Mouse (Mus musculus): ENCODE results near the gene Nfix. TPM values are rescaled to one million over a fixed set of nuclear protein-coding genes. Genes with fewer than 3 reads are reported as not detected.

Gene Nfix
- polyA plus RNA-seq, 1 experiment from 2014 or later, result 413 TPM

GRCm38 (mm10) chr8:84789345-84789744 is 10.8 kb downstream of the Nfix start:
- Histone ChIP-seq H3K27me3 (peaks cover 3% of the 10 kb centered on the region; the same call in 1 of the 2 replicates), H3K9me3 (no peaks in the 10 kb centered on the region), H3K9ac (replicated peaks) (no peak overlapping the region), H3K4me1 (peaks cover 99% of the 10 kb centered on the region), H3K36me3 (no peaks in the 10 kb centered on the region), H3K27ac (replicated peaks) (peak overlapping the region; percentile 97), H3K4me3 (no peak overlapping the region), H3K4me2 (replicated peaks) (peak overlapping the region; percentile 16; the same call in 1 of the 2 replicates)
- 32% methylated on average over 5 of the region's 5 CpGs for WGBS
- ATAC-seq (replicated peaks), result no peak

DNA sequence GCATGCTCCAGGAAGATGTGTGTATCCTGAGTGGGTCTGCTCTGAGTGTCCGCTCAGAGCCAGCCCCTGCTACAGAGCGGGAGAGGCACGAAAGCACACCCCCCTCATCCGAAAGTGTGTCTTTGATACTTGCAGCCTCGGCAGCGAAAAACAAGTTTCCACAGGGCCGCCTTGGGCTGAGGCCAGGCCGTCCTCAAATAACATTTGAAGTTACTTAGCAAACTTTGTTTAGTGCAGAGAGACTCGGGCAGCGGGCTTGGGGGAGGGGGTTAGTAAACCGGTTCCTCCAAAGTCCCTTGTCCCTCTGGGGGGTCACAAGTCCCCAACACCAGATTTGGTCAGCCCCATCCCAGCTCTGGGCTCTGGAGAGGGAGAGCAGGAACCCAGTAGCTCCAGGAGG is 11.2 kb downstream of the Nfix start:
- Histone ChIP-seq H3K4me2 (replicated peaks) (peak overlapping the region; percentile 16), H3K4me3 (no peak overlapping the region), H3K9ac (replicated peaks) (peak overlapping the region; percentile 4; the same call in 1 of the 2 replicates), H3K4me1 (peaks cover 99% of the 10 kb centered on the region), H3K9me3 (no peaks in the 10 kb centered on the region), H3K27ac (replicated peaks) (peak overlapping the region; percentile 97), H3K36me3 (no peaks in the 10 kb centered on the region), H3K27me3 (peaks cover 3% of the 10 kb centered on the region; the same call in 1 of the 2 replicates)
- no peak for ATAC-seq (replicated peaks)
- 15% methylated on average over 11 of the region's 11 CpGs for WGBS

GRCm38 (mm10) chr8:84787523-84788302 is 12.4 kb downstream of the Nfix start:
- Histone ChIP-seq H3K27ac (replicated peaks) (peak overlapping the region; percentile 97), H3K9ac (replicated peaks) (peak overlapping the region; percentile 65; the same call in 1 of the 2 replicates), H3K36me3 (no peaks in the 10 kb centered on the region), H3K9me3 (no peaks in the 10 kb centered on the region), H3K4me1 (peaks cover 97% of the 10 kb centered on the region), H3K4me2 (replicated peaks) (peak overlapping the region; percentile 59), H3K27me3 (peaks cover 3% of the 10 kb centered on the region; the same call in 1 of the 2 replicates), H3K4me3 (no peak overlapping the region)
- WGBS, result 15% methylated on average over 14 of the region's 14 CpGs
- ATAC-seq (replicated peaks), result peak; percentile 60

DNA sequence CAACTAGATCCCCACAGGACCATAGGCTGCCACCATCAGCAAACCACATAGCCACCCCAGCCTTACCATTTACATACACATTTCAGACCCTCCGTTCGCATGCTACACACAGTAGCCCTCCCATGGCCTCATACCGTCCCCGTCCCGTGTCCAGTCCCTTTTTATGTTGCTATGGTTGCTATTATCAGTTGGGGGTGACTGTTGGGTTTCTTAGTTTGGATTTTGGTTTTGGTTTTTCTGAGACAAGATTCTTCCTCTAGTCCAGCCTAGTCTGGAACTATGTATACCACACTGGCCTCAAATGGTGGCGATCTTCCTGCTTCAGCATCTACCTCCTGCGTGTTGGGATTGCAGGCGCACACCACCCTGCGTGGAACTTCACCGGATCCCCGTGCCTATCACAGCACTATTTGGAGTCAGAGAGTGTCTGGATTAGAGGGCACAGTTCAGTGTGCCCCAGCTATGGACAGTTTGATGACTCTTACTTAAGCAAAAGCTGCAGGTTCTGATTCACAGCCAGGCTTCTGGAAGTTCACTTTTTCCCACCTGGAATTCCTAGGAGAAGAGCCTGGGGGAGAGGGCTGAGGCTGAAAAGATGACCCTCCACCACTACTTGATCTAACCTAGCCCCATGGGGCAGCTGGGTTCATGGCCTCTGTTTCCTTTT is 13.2 kb downstream of the Nfix start:
- Histone ChIP-seq H3K4me3 (peak overlapping the region; percentile 32; the same call in 1 of the 2 replicates), H3K36me3 (no peaks in the 10 kb centered on the region), H3K9ac (replicated peaks) (peak overlapping the region; percentile 65), H3K27ac (replicated peaks) (peak overlapping the region; percentile 97), H3K4me2 (replicated peaks) (peak overlapping the region; percentile 59), H3K27me3 (peaks cover 6% of the 10 kb centered on the region), H3K9me3 (no peaks in the 10 kb centered on the region), H3K4me1 (peaks cover 95% of the 10 kb centered on the region)
- WGBS, result 21% methylated on average over 11 of the region's 11 CpGs
- no peak for ATAC-seq (replicated peaks)

- no peak for ATAC-seq (replicated peaks)
- H3K9me3 ChIP-seq, result no peaks in the 10 kb centered on the region
- H3K27ac ChIP-seq (replicated peaks), result peak overlapping the region; percentile 97
- H3K4me1 ChIP-seq, result peaks cover 96% of the 10 kb centered on the region
- H3K9ac ChIP-seq (replicated peaks), result peak overlapping the region; percentile 65
- 11% methylated on average over 38 of the region's 38 CpGs for WGBS
- peaks cover 13% of the 10 kb centered on the region for H3K27me3 ChIP-seq
- H3K4me2 ChIP-seq (replicated peaks), result peak overlapping the region; percentile 59
- H3K4me3 ChIP-seq, result peak overlapping the region; percentile 32
- no peaks in the 10 kb centered on the region for H3K36me3 ChIP-seq
Measured at GRCm38 (mm10) chr8:84785756-84786677, 14.1 kb downstream of the Nfix start.

DNA sequence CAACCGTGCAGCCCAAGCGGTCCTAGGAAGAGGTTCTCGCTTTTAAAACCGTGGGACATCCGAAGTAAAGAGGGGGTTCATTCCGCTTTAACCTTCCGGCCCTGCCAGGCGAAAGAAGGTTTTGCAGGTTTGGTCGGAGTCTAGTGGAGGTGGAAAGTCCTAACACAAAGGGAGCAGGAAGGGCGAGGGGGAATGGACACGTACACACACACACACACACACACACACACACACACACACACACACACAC is 14.7 kb downstream of the Nfix start:
- Histone ChIP-seq H3K36me3 (no peaks in the 10 kb centered on the region), H3K4me2 (replicated peaks) (peak overlapping the region; percentile 59), H3K4me3 (peak overlapping the region; percentile 32), H3K27me3 (peaks cover 13% of the 10 kb centered on the region), H3K4me1 (peaks cover 95% of the 10 kb centered on the region), H3K9ac (replicated peaks) (peak overlapping the region; percentile 65), H3K9me3 (no peaks in the 10 kb centered on the region), H3K27ac (replicated peaks) (peak overlapping the region; percentile 97)
- ATAC-seq (replicated peaks), result no peak
- 18% methylated on average over 11 of the region's 11 CpGs for WGBS

- Histone ChIP-seq H3K4me1 (peaks cover 95% of the 10 kb centered on the region), H3K9ac (replicated peaks) (peak overlapping the region; percentile 65), H3K27me3 (peaks cover 13% of the 10 kb centered on the region), H3K27ac (replicated peaks) (peak overlapping the region; percentile 97), H3K9me3 (no peaks in the 10 kb centered on the region), H3K36me3 (no peaks in the 10 kb centered on the region), H3K4me3 (peak overlapping the region; percentile 32), H3K4me2 (replicated peaks) (peak overlapping the region; percentile 59)
- 3% methylated on average over 48 of the region's 48 CpGs for WGBS
- no peak for ATAC-seq (replicated peaks)
Measured at GRCm38 (mm10) chr8:84784681-84785505, 15.3 kb downstream of the Nfix start.

- Histone ChIP-seq H3K36me3 (no peaks in the 10 kb centered on the region), H3K9ac (replicated peaks) (peak overlapping the region; percentile 65), H3K9me3 (no peaks in the 10 kb centered on the region), H3K27me3 (peaks cover 13% of the 10 kb centered on the region), H3K27ac (replicated peaks) (peak overlapping the region; percentile 97), H3K4me2 (replicated peaks) (peak overlapping the region; percentile 59), H3K4me3 (peak overlapping the region; percentile 32), H3K4me1 (peaks cover 95% of the 10 kb centered on the region)
- WGBS, result 5% methylated on average over 33 of the region's 33 CpGs
- no peak for ATAC-seq (replicated peaks)
Measured at GRCm38 (mm10) chr8:84783919-84784581, 16.1 kb downstream of the Nfix start.

GRCm38 (mm10) chr8:84783198-84783918 is 16.8 kb downstream of the Nfix start:
- H3K27me3 ChIP-seq, result peaks cover 17% of the 10 kb centered on the region
- peak overlapping the region; percentile 59 for H3K4me2 ChIP-seq (replicated peaks)
- peak overlapping the region; percentile 32; the same call in 1 of the 2 replicates for H3K4me3 ChIP-seq
- 19% methylated on average over 11 of the region's 11 CpGs for WGBS
- H3K4me1 ChIP-seq, result peaks cover 95% of the 10 kb centered on the region
- H3K36me3 ChIP-seq, result no peaks in the 10 kb centered on the region
- no peak for ATAC-seq (replicated peaks)
- H3K9me3 ChIP-seq, result no peaks in the 10 kb centered on the region
- H3K9ac ChIP-seq (replicated peaks), result peak overlapping the region; percentile 65
- peak overlapping the region; percentile 97 for H3K27ac ChIP-seq (replicated peaks)

- 26% methylated on average over 10 of the region's 10 CpGs for WGBS
- Histone ChIP-seq H3K9ac (replicated peaks) (peak overlapping the region; percentile 65), H3K9me3 (no peaks in the 10 kb centered on the region), H3K4me3 (peak overlapping the region; percentile 32; the same call in 1 of the 2 replicates), H3K36me3 (no peaks in the 10 kb centered on the region), H3K27ac (replicated peaks) (peak overlapping the region; percentile 97), H3K4me2 (replicated peaks) (peak overlapping the region; percentile 59; the same call in 1 of the 2 replicates), H3K27me3 (peaks cover 17% of the 10 kb centered on the region), H3K4me1 (peaks cover 95% of the 10 kb centered on the region)
- no peak for ATAC-seq (replicated peaks)
Measured at GRCm38 (mm10) chr8:84782680-84783079, 17.5 kb downstream of the Nfix start.
